Mouse (Mus musculus) forebrain, embryonic 16.5 days (tissue): ENCODE data around the gene Cenpa. TPM values are rescaled to one million over a fixed set of nuclear protein-coding genes. Genes with fewer than 3 reads are reported as not detected.

ENCODE experiments used
- microRNA-seq: library from miRNA; unstranded; fragments of <30 nt; microRNA quantifications from one replicate; pipeline ENCODE4, GENCODE M21; 2017
- polyA plus RNA-seq: library from polyadenylated mRNA; unstranded; fragments of >200 nt; fragmentation: Nextera tagmentation; extraction: Ambion mirVana; gene quantifications from 2 replicates; pipeline ENCODE4 v1.2.1, GENCODE M21; 2015

Cenpa gene
- polyA plus RNA-seq, 1 experiment from 2014 or later: 95.3 TPM

Small RNA genes within 50 kb of the gene (microRNA-seq; reads per million reads assigned to microRNA genes)
- not detected for gene Mir5625

Other genes with a start within 250 kb of the Cenpa start
- gene Otof, start 204.8 kb upstream of the Cenpa start, polyA plus RNA-seq: 1.9 and 4.2 TPM in 2 replicates
- 0.71 and 0.94 TPM in 2 replicates for gene 1700001C02Rik, start 200.7 kb upstream of the Cenpa start, polyA plus RNA-seq
- not detected in 2 replicates for gene Cib4, start 120.9 kb upstream of the Cenpa start, polyA plus RNA-seq
- 2.8 and 3.5 TPM in 2 replicates for gene Kcnk3, start 78.6 kb upstream of the Cenpa start, polyA plus RNA-seq
- 30.1 and 32.5 TPM in 2 replicates for gene Slc35f6, start 18.8 kb upstream of the Cenpa start, polyA plus RNA-seq
- 274 and 278 TPM in 2 replicates for gene Dpysl5, start 44.8 kb downstream of the Cenpa start, polyA plus RNA-seq
- 98.6 and 118 TPM in 2 replicates for gene Mapre3, start 147.9 kb downstream of the Cenpa start, polyA plus RNA-seq
- gene Tmem214, start 201.2 kb downstream of the Cenpa start, polyA plus RNA-seq: 50.6 and 52.7 TPM in 2 replicates
- 22.7 and 23.3 TPM in 2 replicates for gene Agbl5, start 221.9 kb downstream of the Cenpa start, polyA plus RNA-seq
- 216 and 217 TPM in 2 replicates for gene Ost4, start 241.0 kb downstream of the Cenpa start, polyA plus RNA-seq
- gene Emilin1, start 246.6 kb downstream of the Cenpa start, polyA plus RNA-seq: 13.5 and 20.5 TPM in 2 replicates